Mouse (Mus musculus) liver, postnatal 0 days (tissue): ENCODE measurements around the gene Guk1.

ENCODE experiments used
- CTCF ChIP-seq: sonication (generic); IDR thresholded peaks from 2 replicates; pipeline ENCODE4 v1.5.1; 2016; ENCODE audit warnings: antibody characterized with exemption, low read depth
- EP300 ChIP-seq: IDR thresholded peaks from 2 replicates; pipeline ENCODE4 v1.6.1; 2016; ENCODE audit warnings: antibody characterized with exemption, low read depth, mild to moderate bottlenecking

DNA sequence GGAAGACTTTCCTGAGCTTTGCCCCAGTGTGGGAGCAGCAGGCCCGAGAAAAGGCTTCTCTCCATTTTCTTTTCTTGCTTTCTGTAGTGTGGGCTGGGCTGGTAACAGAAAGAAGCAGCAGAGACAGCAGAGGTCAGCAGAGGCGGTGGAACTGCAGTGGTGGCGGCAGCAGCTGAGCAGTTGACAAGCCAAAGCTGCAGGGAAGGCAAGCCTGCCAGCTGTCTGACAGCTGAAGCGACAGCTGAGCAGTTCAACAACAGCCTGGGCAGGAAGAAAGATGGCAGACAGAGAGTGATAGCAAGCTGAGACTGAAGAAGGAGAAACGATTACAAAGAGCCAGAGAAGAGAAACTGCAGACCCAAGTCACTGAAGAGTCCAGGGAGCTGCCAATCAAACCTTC is 30.6 kb downstream of the Guk1 start:
- TF ChIP-seq CTCF = peak; percentile 17; the same call in 1 of the 2 replicates
- no peak for TF ChIP-seq EP300
